Mouse (Mus musculus): Measurements from ENCODE around the gene Nt5dc3. TPM values are rescaled to one million over a fixed set of nuclear protein-coding genes. Genes with fewer than 3 reads are reported as not detected.

Nt5dc3 gene
- total RNA-seq, 2 experiments from 2014 or later = 44.4 to 53.9 TPM

DNA sequence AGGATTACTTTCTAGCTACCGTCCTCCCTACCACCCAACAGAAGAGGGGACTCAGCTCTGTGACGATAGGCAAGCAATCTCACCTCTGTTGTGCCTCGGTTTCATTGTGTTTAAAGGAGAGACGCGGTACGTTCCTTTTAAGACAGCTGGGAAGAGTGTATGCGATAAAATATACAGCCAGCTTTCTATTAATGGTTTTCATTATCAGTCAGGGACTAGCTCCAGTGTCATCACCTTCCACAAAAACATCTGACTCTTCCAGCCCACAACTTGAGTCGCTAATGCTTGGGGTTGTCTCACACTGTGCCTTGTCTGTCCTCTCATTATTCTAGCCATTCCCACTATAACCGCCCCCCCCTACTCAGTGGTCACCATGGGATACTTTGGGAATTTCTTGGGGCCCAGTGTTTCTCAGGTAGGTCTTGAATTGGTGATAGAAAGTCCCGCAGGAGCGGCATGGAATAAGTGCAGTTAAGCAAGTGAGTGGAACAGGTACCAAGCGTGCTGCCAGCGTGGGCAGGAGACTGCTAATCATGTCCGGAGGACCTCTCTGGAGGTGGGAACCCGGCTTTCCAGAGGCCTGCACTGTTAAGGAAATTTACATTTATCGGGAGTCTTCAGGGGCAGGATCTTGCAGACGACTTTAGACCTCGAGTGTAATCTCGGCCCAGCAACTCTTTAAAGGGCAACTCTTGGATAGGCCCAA lies 1.0 kb upstream of the Nt5dc3 start:
- DNase-seq = no peak
- intact Hi-C loops (cut with DNase I) = loop anchor here (5.0 kb wide), 1 partner anchor 70 kb away; the partner anchor contains the start of genes Hsp90b1 and Ttc41

DNA sequence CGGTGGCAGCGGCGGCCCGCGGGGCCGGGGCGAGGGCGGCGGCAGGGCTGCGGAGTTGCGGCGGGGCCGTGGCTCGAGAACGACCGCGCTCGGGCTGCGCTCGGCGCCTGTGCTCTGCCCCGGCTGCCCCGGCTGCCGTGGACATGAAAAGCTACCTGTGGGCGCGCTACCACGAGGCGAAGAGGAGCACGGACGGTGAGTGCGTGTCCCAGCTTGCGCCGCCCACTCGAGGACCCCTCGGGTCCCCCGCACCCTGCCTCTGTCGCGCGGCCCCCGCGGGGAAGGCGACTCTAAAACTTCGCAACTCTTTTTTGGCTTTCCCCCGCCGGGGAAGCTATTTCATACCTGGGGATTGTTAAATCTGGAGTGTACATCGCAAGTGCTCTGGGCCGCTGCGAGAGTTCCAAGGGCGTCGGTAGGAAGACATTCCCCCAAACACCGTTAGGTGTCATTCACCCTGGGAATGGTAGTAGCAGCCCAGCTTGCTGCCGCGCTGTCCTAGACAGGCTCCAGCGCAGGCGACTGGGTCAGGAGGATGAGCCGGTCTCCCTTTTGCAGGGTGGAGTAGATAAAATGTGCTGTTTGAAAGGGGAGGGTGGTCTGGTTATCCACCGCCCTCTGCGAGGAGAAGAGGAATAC lies 431 bp downstream of the Nt5dc3 start:
- intact Hi-C loops (cut with DNase I) = loop anchor here (5.0 kb wide), 1 partner anchor 72 kb away; the partner anchor contains the start of genes Hsp90b1 and Ttc41
- peak in 1 of 2 experiments; percentile 32 for DNase-seq

DNA sequence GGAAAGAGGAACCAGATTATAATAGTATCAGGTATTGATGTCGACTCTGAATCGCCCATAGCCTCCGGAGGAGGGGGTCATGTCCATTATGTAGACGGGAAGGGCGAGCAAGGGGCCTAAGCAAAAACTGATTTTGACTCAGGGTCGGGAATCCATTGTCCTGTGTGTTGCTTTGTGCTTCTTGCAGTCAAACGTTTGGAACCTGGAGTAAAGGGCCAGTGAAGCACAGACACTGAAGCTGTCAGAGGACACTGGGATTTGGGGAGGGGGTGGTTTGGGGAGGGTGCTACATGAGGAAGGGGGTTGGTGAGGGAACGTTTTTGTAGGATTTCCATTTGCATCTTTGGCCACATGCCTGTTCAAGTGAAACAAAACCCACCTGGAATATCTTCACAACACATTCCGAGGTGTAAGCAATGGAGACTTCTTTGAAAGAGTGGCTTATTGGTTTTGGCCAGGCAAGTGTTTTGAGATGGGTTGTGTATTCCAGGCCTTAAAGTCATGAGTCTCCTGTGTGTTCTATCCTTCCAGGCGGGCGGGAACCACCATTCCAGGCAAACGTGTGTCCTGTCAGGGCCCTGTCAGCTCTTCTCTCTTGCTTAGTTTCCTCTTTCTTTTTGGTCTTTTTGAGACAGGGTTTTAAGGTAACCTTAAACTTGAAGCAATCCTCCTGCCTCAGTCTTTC lies 1.2 kb downstream of the Nt5dc3 start:
- no peak for DNase-seq
- intact Hi-C loops (cut with DNase I) = loop anchor here (5.0 kb wide), 2 partner anchors 47 to 73 kb away; partner anchors contain the start of genes Hsp90b1 and Ttc41

GRCm38 (mm10) chr10:86781641-86782040 lies 2.8 kb downstream of the Nt5dc3 start:
- DNase-seq = no peak
- intact Hi-C loops (cut with DNase I) = loop anchor here (5.0 kb wide), 1 partner anchor 46 kb away; no protein-coding TSS in a partner anchor

DNA sequence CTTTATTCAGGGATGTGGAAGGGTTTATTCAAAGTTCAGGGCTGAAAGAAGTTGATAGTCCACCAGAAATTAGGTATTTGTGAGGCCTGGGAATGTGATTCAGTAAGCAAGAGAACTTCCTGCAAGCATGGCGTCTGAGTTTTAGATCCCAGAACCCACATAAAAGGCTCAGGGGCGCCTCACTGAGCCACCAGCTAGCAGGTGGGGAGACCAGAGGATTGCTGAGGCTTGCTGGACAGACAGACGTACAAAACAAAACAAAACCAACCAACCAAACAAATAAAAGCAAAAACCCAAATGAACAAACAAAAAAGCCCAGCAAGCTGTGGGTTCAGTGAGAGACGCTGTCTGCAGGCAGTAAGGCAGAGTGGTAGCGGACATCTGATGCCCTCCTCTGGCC lies 3.9 kb downstream of the Nt5dc3 start:
- intact Hi-C loops (cut with DNase I) = loop anchor here (5.0 kb wide), 1 partner anchor 45 kb away; no protein-coding TSS in a partner anchor
- no peak for DNase-seq

DNA sequence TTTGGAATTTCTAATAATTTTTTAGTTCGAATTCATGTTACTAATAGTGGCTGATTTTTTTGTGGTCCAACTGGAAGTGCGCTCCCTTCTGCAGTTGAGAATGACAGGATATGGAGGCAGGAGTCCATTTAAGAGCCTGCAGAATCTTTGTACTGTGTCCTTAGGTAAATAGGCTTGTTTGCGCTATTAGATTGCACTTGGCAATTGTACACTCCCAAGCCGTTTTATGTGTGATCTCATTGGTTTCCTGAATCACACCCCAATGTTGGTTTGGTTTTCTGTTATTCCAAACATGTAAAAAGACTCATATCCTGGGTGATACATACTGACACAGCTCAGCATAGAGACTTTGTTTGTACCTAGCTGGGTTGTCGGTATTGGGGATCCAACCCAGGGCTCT lies 4.8 kb downstream of the Nt5dc3 start:
- DNase-seq = no peak
- intact Hi-C loops (cut with DNase I) = loop anchor here (5.0 kb wide), 1 partner anchor 44 kb away; no protein-coding TSS in a partner anchor

DNA sequence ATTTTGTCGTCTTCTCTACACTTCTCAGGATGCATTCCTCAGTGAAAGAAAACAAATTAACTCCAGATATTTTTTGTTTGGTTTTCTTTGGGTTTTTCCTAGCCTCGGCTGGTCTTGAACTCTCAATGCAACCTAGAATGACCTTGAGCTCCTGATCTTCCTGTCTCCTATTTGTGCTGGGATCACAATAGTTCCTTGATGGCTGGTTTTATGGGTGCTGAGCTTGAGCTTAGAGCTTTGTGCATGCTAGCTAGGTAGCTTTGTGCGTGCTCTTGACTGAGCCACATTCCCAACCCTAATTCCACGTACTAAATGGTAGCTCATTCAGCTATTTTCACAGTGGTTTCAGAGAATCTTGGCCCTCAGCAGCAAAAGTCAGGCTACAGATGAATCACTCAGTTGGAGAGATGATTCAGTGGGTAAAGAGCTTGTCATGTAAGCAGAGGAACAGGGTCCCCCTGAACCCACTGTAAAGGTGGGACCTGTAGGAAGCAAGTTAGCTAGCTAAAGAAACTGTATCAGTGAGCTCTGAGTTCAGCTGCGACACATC lies 5.4 kb downstream of the Nt5dc3 start:
- DNase-seq = no peak
- intact Hi-C loops (cut with DNase I) = loop anchor here (5.0 kb wide), 1 partner anchor 43 kb away; no protein-coding TSS in a partner anchor

GRCm38 (mm10) chr10:86785396-86785795 lies 6.6 kb downstream of the Nt5dc3 start:
- intact Hi-C loops (cut with DNase I) = no loop called here
- DNase-seq = no peak

GRCm38 (mm10) chr10:86786083-86786482 lies 7.3 kb downstream of the Nt5dc3 start:
- no peak for DNase-seq
- intact Hi-C loops (cut with DNase I) = no loop called here

- no peak for DNase-seq
- intact Hi-C loops (cut with DNase I) = no loop called here
Observed at GRCm38 (mm10) chr10:86788193-86788592, 9.4 kb downstream of the Nt5dc3 start.

GRCm38 (mm10) chr10:86789146-86789672 lies 10.4 kb downstream of the Nt5dc3 start:
- intact Hi-C loops (cut with DNase I) = no loop called here
- no peak for DNase-seq

GRCm38 (mm10) chr10:86791507-86792184 lies 12.8 kb downstream of the Nt5dc3 start:
- intact Hi-C loops (cut with DNase I) = no loop called here
- no peak for DNase-seq

DNA sequence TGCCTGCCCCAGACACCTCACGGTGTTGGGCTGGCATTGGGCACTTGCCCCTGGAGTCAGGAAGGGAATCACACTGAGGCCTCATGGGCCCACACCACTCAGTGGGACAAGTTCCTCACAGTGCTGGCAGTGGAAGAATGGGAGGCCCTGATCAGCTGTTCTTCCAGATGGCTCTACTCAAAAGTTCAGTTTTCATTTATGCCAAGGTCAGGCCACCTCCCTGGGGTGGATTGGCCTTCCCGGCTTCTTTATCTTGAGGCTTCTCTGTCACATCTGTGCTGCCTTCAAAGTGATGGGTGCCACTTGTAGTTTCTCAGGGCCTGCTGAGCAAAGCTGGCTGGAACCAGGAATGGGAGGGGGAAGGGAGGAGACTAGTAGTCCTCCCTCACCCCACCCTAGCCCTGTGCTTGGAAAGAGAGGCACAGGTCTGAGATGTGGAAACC lies 14.7 kb downstream of the Nt5dc3 start:
- no peak for DNase-seq
- intact Hi-C loops (cut with DNase I) = no loop called here

DNA sequence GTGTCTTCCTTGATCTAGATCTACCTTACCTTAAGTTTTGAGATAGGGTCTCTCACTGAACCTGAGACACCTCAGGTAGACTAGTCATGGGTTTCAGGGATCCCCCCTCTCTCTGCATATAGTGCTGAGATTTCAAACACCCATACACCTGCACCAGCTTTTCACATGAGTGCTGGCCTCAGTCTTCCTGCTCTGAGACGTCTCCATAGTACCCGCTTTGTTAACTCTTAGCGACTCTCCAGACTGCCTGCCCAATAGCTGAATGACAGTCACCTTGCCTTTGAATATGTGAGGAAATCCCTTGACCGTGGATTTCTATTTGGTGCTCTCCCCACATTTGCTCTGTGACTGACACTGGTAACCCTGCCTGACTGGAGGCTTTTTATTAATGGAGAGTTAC lies 15.4 kb downstream of the Nt5dc3 start:
- intact Hi-C loops (cut with DNase I) = no loop called here
- no peak for DNase-seq

GRCm38 (mm10) chr10:86794794-86795535 lies 16.2 kb downstream of the Nt5dc3 start:
- peak in 1 of 2 experiments; percentile 25 for DNase-seq
- intact Hi-C loops (cut with DNase I) = no loop called here

GRCm38 (mm10) chr10:86796073-86796741 lies 17.4 kb downstream of the Nt5dc3 start:
- intact Hi-C loops (cut with DNase I) = no loop called here
- DNase-seq = no peak

GRCm38 (mm10) chr10:86807362-86807761 lies 28.6 kb downstream of the Nt5dc3 start:
- DNase-seq = no peak
- intact Hi-C loops (cut with DNase I) = no loop called here

DNA sequence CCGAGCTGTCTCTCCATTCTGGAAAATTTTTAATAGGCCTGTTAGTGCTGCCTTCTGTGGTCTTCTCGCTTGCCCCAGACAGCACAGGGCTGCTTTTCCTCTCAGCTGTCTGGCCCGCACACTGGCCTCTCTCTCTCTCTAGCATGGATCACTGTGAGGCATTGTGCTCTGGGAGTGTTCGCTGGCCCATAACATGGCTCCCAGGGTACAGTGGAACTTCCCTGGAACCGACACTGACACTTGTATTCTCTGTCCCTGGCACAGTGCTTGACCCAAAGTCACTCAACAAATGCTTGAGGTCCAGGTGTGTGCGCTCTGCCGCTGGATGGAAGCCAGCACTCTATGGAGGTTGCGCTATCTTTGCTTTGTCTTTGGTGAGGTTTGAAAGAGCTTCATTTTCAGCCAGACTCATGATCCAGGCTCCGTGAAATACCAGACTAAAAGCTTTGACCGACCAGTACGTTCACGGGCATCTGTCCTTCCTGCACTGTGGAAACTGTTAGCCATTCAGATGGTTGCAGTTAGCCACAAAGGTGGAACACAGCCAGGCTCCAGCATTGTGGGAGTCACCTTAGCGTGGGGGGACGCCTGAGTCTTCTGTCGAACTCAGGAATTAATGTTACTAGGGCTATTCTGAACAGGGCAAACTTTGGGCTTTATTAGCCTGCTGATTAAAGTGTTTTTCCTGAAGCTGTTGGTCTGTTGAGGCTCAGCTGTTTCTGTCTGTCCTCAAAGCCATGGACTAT lies 29.4 kb downstream of the Nt5dc3 start:
- intact Hi-C loops (cut with DNase I) = no loop called here

More for the DNA sequence above, 29.4 kb downstream of the Nt5dc3 start:
- no peak for DNase-seq

Measured in gastrocnemius, postnatal 36 days (tissue).